Mouse (Mus musculus) layer of hippocampus, postnatal 25 days (tissue): Measurements from ENCODE around the gene Nub1. TPM values are rescaled to one million over a fixed set of nuclear protein-coding genes. Genes with fewer than 3 reads are reported as not detected.
"Not testable (repeated sequence)": the region's sequence is repeated elsewhere in the genome, so short reads cannot be mapped to it uniquely, and the experiment has no call there.

ENCODE experiments used
- DNase-seq, 2 experiments: peaks; one replicate each; pipeline ENCODE4 v3.0.0; 2022; ENCODE audit warnings: mixed read lengths in 2 of 2, low spot score in 1 of 2; ENCODE audit errors: extremely low spot score in 1 of 2
- total RNA-seq, 2 experiments: library from RNA; stranded (reverse); gene quantifications; 2 replicates each; pipeline ENCODE4 v1.2.3; 2021

Nub1 gene
- 10 to 100 TPM; 65.8 to 70.7 TPM for total RNA-seq

GRCm38 (mm10) chr5:24685366-24686093, at the start of gene Nub1:
Gene Nub1 (plus strand): TSS chr5:24685532.
- peak; percentile 86 to 90 for DNase-seq

GRCm38 (mm10) chr5:24636987-24637386, 48.3 kb upstream of the Nub1 start:
- no peak for DNase-seq

GRCm38 (mm10) chr5:24638131-24638530, 47.2 kb upstream of the Nub1 start:
- no peak for DNase-seq

- DNase-seq = no peak
These were observed 46.3 kb upstream of the Nub1 start for GRCm38 (mm10) chr5:24639081-24639480.

- no peak for DNase-seq
These were observed 39.9 kb upstream of the Nub1 start for GRCm38 (mm10) chr5:24645454-24645853.

- no peak for DNase-seq
These were observed 36.1 kb upstream of the Nub1 start for GRCm38 (mm10) chr5:24649231-24649630.

- no peak for DNase-seq
These were observed 35.6 kb upstream of the Nub1 start for GRCm38 (mm10) chr5:24649701-24650100.

- DNase-seq = no peak
These were observed 34.0 kb upstream of the Nub1 start for GRCm38 (mm10) chr5:24651356-24651755.

- DNase-seq = peak; percentile 91 to 96
These were observed 33.3 kb upstream of the Nub1 start for GRCm38 (mm10) chr5:24651768-24652752.

GRCm38 (mm10) chr5:24652780-24653179, 32.6 kb upstream of the Nub1 start:
- no peak for DNase-seq

GRCm38 (mm10) chr5:24654491-24654890, 30.8 kb upstream of the Nub1 start:
- DNase-seq = no peak

- peak; percentile 36 to 58 for DNase-seq
These were observed 28.2 kb upstream of the Nub1 start for GRCm38 (mm10) chr5:24657113-24657512.

GRCm38 (mm10) chr5:24659708-24660423, 25.5 kb upstream of the Nub1 start:
- DNase-seq = no peak

GRCm38 (mm10) chr5:24661457-24661856, 23.9 kb upstream of the Nub1 start:
- DNase-seq = no peak

GRCm38 (mm10) chr5:24674238-24674637, 11.1 kb upstream of the Nub1 start:
- peak; percentile 77 to 96 for DNase-seq

GRCm38 (mm10) chr5:24681436-24681835, 3.9 kb upstream of the Nub1 start:
- no peak for DNase-seq

- peak; percentile 35 to 51 for DNase-seq
These were observed 560 bp upstream of the Nub1 start for GRCm38 (mm10) chr5:24684578-24685365.

- DNase-seq = no peak
These were observed 844 bp downstream of the Nub1 start for GRCm38 (mm10) chr5:24686176-24686575.

GRCm38 (mm10) chr5:24686671-24687420, 1.5 kb downstream of the Nub1 start:
- DNase-seq = not testable (repeated sequence)
